Mouse (Mus musculus) hindbrain, embryonic 15.5 days (tissue): ENCODE measurements around the gene Hist1h2bb. TPM values are rescaled to one million over a fixed set of nuclear protein-coding genes. Genes with fewer than 3 reads are reported as not detected.

Experiments used
- microRNA-seq: library from miRNA; unstranded; fragments of <30 nt; microRNA quantifications from one replicate; pipeline ENCODE4, GENCODE M21; 2016
- polyA plus RNA-seq: library from polyadenylated mRNA; unstranded; fragments of >200 nt; fragmentation: Nextera tagmentation; extraction: Ambion mirVana; gene quantifications from 2 replicates; pipeline ENCODE4 v1.2.1, GENCODE M21; 2015

The Hist1h2bb gene
- polyA plus RNA-seq, 1 experiment from 2014 or later, result not detected

Small RNAs within 50 kb of the gene (microRNA-seq; reads per million reads assigned to microRNA genes)
- gene Gm44314, result not detected
- not detected for gene Gm44484

Other genes with a start within 250 kb of the Hist1h2bb start
- gene Hist1h4h, start 215.7 kb upstream of the Hist1h2bb start, polyA plus RNA-seq, result 1.7 and 2.7 TPM in 2 replicates
- gene Hist1h2af, start 212.8 kb upstream of the Hist1h2bb start, polyA plus RNA-seq, result 0.82 and 2.1 TPM in 2 replicates
- gene Hist1h3g, start 211.3 kb upstream of the Hist1h2bb start, polyA plus RNA-seq, result 0.85 and 1.2 TPM in 2 replicates
- 0.17 and 0.19 TPM in 2 replicates for gene Hist1h2bh, start 203.3 kb upstream of the Hist1h2bb start, polyA plus RNA-seq
- 0.21 and 0.62 TPM in 2 replicates for gene Hist1h3f, start 202.7 kb upstream of the Hist1h2bb start, polyA plus RNA-seq
- not detected in 2 replicates for gene Hist1h4f, start 195.1 kb upstream of the Hist1h2bb start, polyA plus RNA-seq
- 0.10 and 0.12 TPM in 2 replicates for gene Hist1h1d, start 193.5 kb upstream of the Hist1h2bb start, polyA plus RNA-seq
- 1.5 and 2.0 TPM in 2 replicates for gene Hist1h3e, start 184.4 kb upstream of the Hist1h2bb start, polyA plus RNA-seq
- 15.9 and 27.4 TPM in 2 replicates for gene Hist1h2ae, start 175.5 kb upstream of the Hist1h2bb start, polyA plus RNA-seq
- 2.5 and 3.1 TPM in 2 replicates for gene Hist1h2bg, start 175.3 kb upstream of the Hist1h2bb start, polyA plus RNA-seq
- 0.76 and 2.0 TPM in 2 replicates for gene Hist1h2bf, start 172.5 kb upstream of the Hist1h2bb start, polyA plus RNA-seq
- gene Hist1h2ad, start 172.4 kb upstream of the Hist1h2bb start, polyA plus RNA-seq, result not detected in 2 replicates
- 1.2 and 2.0 TPM in 2 replicates for gene Hist1h3d, start 171.0 kb upstream of the Hist1h2bb start, polyA plus RNA-seq
- gene Hist1h4d, start 165.1 kb upstream of the Hist1h2bb start, polyA plus RNA-seq, result 35.1 and 51.2 TPM in 2 replicates
- 1.5 and 1.7 TPM in 2 replicates for gene Hist1h2be, start 125.6 kb upstream of the Hist1h2bb start, polyA plus RNA-seq
- 4.8 and 8.8 TPM in 2 replicates for gene Hist1h1e, start 124.2 kb upstream of the Hist1h2bb start, polyA plus RNA-seq
- gene Hist1h2ac, start 62.8 kb upstream of the Hist1h2bb start, polyA plus RNA-seq, result 0.34 and 0.38 TPM in 2 replicates
- 19.3 and 25.4 TPM in 2 replicates for gene Hist1h2bc, start 62.5 kb upstream of the Hist1h2bb start, polyA plus RNA-seq
- gene Hist1h1t, start 50.9 kb upstream of the Hist1h2bb start, polyA plus RNA-seq, result not detected in 2 replicates
- gene Hist1h4c, start 48.3 kb upstream of the Hist1h2bb start, polyA plus RNA-seq, result 2.3 and 2.7 TPM in 2 replicates
- gene Hfe, start 35.9 kb upstream of the Hist1h2bb start, polyA plus RNA-seq, result 4.5 and 5.1 TPM in 2 replicates
- 7.7 and 10.4 TPM in 2 replicates for gene Hist1h1c, start 7.9 kb upstream of the Hist1h2bb start, polyA plus RNA-seq
- gene Hist1h3c, start 1.1 kb upstream of the Hist1h2bb start, polyA plus RNA-seq, result 1.1 and 1.6 TPM in 2 replicates
- 7.4 and 9.8 TPM in 2 replicates for gene Hist1h2ab, start 4.4 kb downstream of the Hist1h2bb start, polyA plus RNA-seq
- 1.8 and 3.1 TPM in 2 replicates for gene Hist1h3b, start 5.5 kb downstream of the Hist1h2bb start, polyA plus RNA-seq
- 1.1 and 1.9 TPM in 2 replicates for gene Hist1h4b, start 10.3 kb downstream of the Hist1h2bb start, polyA plus RNA-seq
- gene Hist1h4a, start 14.5 kb downstream of the Hist1h2bb start, polyA plus RNA-seq, result 0.32 and 0.51 TPM in 2 replicates
- 0.35 and 2.4 TPM in 2 replicates for gene Hist1h3a, start 15.7 kb downstream of the Hist1h2bb start, polyA plus RNA-seq
- gene Hist1h1a, start 16.9 kb downstream of the Hist1h2bb start, polyA plus RNA-seq, result 0.75 and 0.84 TPM in 2 replicates
- gene Trim38, start 23.2 kb downstream of the Hist1h2bb start, polyA plus RNA-seq, result 0.10 TPM in 1 of 2 replicates, not detected in the other
- not detected in 2 replicates for gene Slc17a2, start 60.3 kb downstream of the Hist1h2bb start, polyA plus RNA-seq
- not detected in 2 replicates for gene Slc17a3, start 92.7 kb downstream of the Hist1h2bb start, polyA plus RNA-seq
- gene Slc17a1, start 121.0 kb downstream of the Hist1h2bb start, polyA plus RNA-seq, result not detected in 2 replicates
- gene Slc17a4, start 168.3 kb downstream of the Hist1h2bb start, polyA plus RNA-seq, result not detected in 2 replicates
- gene Hist1h2ba, start 187.4 kb downstream of the Hist1h2bb start, polyA plus RNA-seq, result not detected in 2 replicates
- not detected in 2 replicates for gene Hist1h2aa, start 187.7 kb downstream of the Hist1h2bb start, polyA plus RNA-seq
- 0.88 and 1.6 TPM in 2 replicates for gene Scgn, start 244.5 kb downstream of the Hist1h2bb start, polyA plus RNA-seq